Mouse (Mus musculus) frontal cortex, adult 2 months (tissue): ENCODE data around the gene Snph. TPM values are rescaled to one million over a fixed set of nuclear protein-coding genes. Genes with fewer than 3 reads are reported as not detected.

Experiments
- DNase-seq, 2 experiments: peaks; one replicate each; pipeline ENCODE4 v3.0.0; 2022; ENCODE audit warnings: low spot score in 1 of 2; ENCODE audit errors: extremely low spot score in 1 of 2
- polyA plus RNA-seq: library from polyadenylated mRNA; depleted of rRNA; stranded (reverse); fragments of >200 nt; gene quantifications from 2 replicates; pipeline ENCODE4 v1.2.3, GENCODE M21; 2012; rRNA removed

Gene Snph
- polyA plus RNA-seq = 157 and 159 TPM in 2 replicates

GRCm38 (mm10) chr2:151632159-151632814 is at the start of gene Snph:
Gene Snph (minus strand): TSS chr2:151632593.
- DNase-seq = peak; percentile 80 to 87

- peak in 1 of 2 experiments; percentile 48 for DNase-seq
Measured at GRCm38 (mm10) chr2:151676234-151676633, 43.8 kb upstream of the Snph start.

- DNase-seq = no peak
Measured at GRCm38 (mm10) chr2:151670968-151671329, 38.6 kb upstream of the Snph start.

- no peak for DNase-seq
Measured at GRCm38 (mm10) chr2:151670026-151670967, 37.9 kb upstream of the Snph start.

- DNase-seq = no peak
Measured at GRCm38 (mm10) chr2:151668433-151668832, 36.0 kb upstream of the Snph start, which contains the start of gene Rad21l. Gene Rad21l (minus strand): TSS chr2:151668533.

- no peak for DNase-seq
Measured at GRCm38 (mm10) chr2:151652053-151652452, 19.7 kb upstream of the Snph start.

GRCm38 (mm10) chr2:151636015-151636402 is 3.6 kb upstream of the Snph start:
- no peak for DNase-seq

GRCm38 (mm10) chr2:151635362-151636014 is 3.1 kb upstream of the Snph start:
- DNase-seq = no peak

GRCm38 (mm10) chr2:151634903-151635302 is 2.5 kb upstream of the Snph start:
- DNase-seq = peak in 1 of 2 experiments; percentile 64

- no peak for DNase-seq
Measured at GRCm38 (mm10) chr2:151632982-151633381, 589 bp upstream of the Snph start.

- DNase-seq = no peak
Measured at GRCm38 (mm10) chr2:151631406-151632158, 811 bp downstream of the Snph start.

GRCm38 (mm10) chr2:151629310-151629709 is 3.1 kb downstream of the Snph start:
- no peak for DNase-seq

- no peak for DNase-seq
Measured at GRCm38 (mm10) chr2:151628011-151628410, 4.4 kb downstream of the Snph start.

- no peak for DNase-seq
Measured at GRCm38 (mm10) chr2:151626296-151626695, 6.1 kb downstream of the Snph start.

GRCm38 (mm10) chr2:151623776-151624175 is 8.6 kb downstream of the Snph start:
- no peak for DNase-seq

GRCm38 (mm10) chr2:151616551-151617329 is 15.7 kb downstream of the Snph start:
- DNase-seq = peak in 1 of 2 experiments; percentile 62

GRCm38 (mm10) chr2:151615779-151616178 is 16.6 kb downstream of the Snph start:
- DNase-seq = peak; percentile 72 to 85

GRCm38 (mm10) chr2:151609974-151610373 is 22.4 kb downstream of the Snph start:
- DNase-seq = no peak

GRCm38 (mm10) chr2:151608435-151608834 is 24.0 kb downstream of the Snph start:
- DNase-seq = no peak
